ENCODE assay signal across 23 mouse cellular contexts in the genomic region with DNA sequence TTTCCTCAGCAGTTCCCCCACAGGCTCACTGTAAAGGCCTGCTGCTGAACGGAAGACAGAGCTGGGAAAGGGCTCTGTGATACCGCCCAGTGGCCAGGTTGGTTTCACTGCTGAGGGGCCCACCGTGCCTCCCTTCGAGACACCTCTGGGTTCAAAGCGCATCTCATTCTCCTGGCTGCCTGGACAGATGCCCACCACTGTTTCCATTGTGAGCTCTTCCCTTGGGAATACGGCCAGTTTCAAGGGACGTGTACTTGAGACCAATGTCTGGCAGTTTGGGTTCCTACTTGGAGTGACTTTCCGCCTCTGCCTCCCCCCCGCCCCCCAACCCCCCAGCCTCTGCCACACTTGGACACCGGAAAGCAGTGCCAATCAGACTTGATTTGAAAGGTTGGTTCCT. TPM values are rescaled to one million over a fixed set of nuclear protein-coding genes. Genes with fewer than 3 reads are reported as not detected.
A peak's percentile ranks its signal among the peaks of the same experiment; 100 is the strongest.
DNase-seq lines count a peak whose midpoint lies in the region; ATAC-seq and TF ChIP-seq lines count a peak whose summit lies in the region.
"Had no signal": no experiment of that assay in that cellular context is flagged by ENCODE, and none has a peak within 500 bp of the region (broad histone marks: within the 10 kb centered on the region; RNA-seq: fewer than 3 reads in every experiment).

No protein-coding gene starts in this region.

- peak overlapping the region; percentile 60 for H3K27ac ChIP-seq in heart, embryonic 13.5 days (replicated peaks)
- no peak overlapping the region for H3K27ac ChIP-seq in heart, adult 2 months
- H3K27ac ChIP-seq in ES-E14 (ENCODE audit: insufficient read depth, low read depth, low read length, poor library complexity, severe bottlenecking), result peak overlapping the region; percentile 66; the same call in 1 of the 2 replicates
- H3K27ac ChIP-seq: kidney, embryonic 15.5 days; left cerebral cortex, adult 2 months; limb, embryonic 13.5 days; lung, embryonic 15.5 days; neural tube, embryonic 12.5 days had no signal

- no peaks in the 10 kb centered on the region for H3K9me3 ChIP-seq in heart, embryonic 13.5 days
- no peaks in the 10 kb centered on the region for H3K9me3 ChIP-seq in ES-E14 (ENCODE audit: control insufficient read depth, insufficient read depth, low read depth, low read length)
- H3K9me3 ChIP-seq: kidney, embryonic 15.5 days; limb, embryonic 13.5 days; lung, embryonic 15.5 days; neural tube, embryonic 12.5 days had no signal

- H3K36me3 ChIP-seq in heart, embryonic 13.5 days, result peaks cover 23% of the 10 kb centered on the region
- H3K36me3 ChIP-seq in heart, adult 2 months (ENCODE audit: control insufficient read depth, insufficient read depth, low read length), result no peaks in the 10 kb centered on the region; the same call in 1 of the 2 replicates
- peaks cover 2% of the 10 kb centered on the region; the same call in 1 of the 2 replicates for H3K36me3 ChIP-seq in ES-E14 (ENCODE audit: control insufficient read depth, insufficient read depth, low read length, poor library complexity, severe bottlenecking)
- H3K36me3 ChIP-seq: lung, embryonic 15.5 days had no signal

- intact Hi-C loops in heart, adult 2 months (cut with DNase I), result no loop called here
- intact Hi-C loops in heart, postnatal 14 days (cut with DNase I), result no loop called here

- H3K4me2 ChIP-seq in heart, embryonic 13.5 days, result peak overlapping the region; percentile 40
- H3K4me2 ChIP-seq: kidney, embryonic 15.5 days; limb, embryonic 13.5 days; liver, embryonic 11.5 days; lung, embryonic 15.5 days; midbrain, embryonic 11.5 days; neural tube, embryonic 12.5 days had no signal

- no peak for TF ChIP-seq POLR2A in heart, adult 2 months (IDR thresholded peaks at IDR 0.05; ENCODE audit: insufficient read depth, low read depth, low read length)

- TF ChIP-seq CTCF in heart, adult 2 months (IDR thresholded peaks at IDR 0.05), result no peak

- 58% methylated on average over 10 of the region's 10 CpGs for WGBS in heart, embryonic 13.5 days
- WGBS in heart, adult 2 months, result 47% methylated on average over 10 of the region's 10 CpGs

- no peak for TF ChIP-seq EP300 in heart, adult 2 months (IDR thresholded peaks at IDR 0.05; ENCODE audit: insufficient read depth, low read depth, low read length)

- H3K4me3 ChIP-seq in heart, embryonic 13.5 days, result no peak overlapping the region
- H3K4me3 ChIP-seq in heart, adult 2 months, result no peak overlapping the region
- peak overlapping the region in 1 of 2 experiments; percentile 6; a peak in 1 of 4 replicates for H3K4me3 ChIP-seq in ES-E14 (ENCODE audit: insufficient read depth in 1 of 2, low read depth in 1 of 2, low read length in 2 of 2, poor library complexity in 1 of 2, severe bottlenecking in 1 of 2)
- H3K4me3 ChIP-seq: erythroblast, embryonic 14.5 days; kidney, embryonic 15.5 days; left cerebral cortex, adult 2 months; limb, embryonic 13.5 days; lung, embryonic 15.5 days; myocyte; neural tube, embryonic 12.5 days had no signal

- no peaks in the 10 kb centered on the region for H3K79me2 ChIP-seq in heart, adult 2 months (replicated peaks; ENCODE audit: control insufficient read depth, insufficient read depth, low read length)

- no peaks in the 10 kb centered on the region for H3K27me3 ChIP-seq in heart, embryonic 13.5 days (replicated peaks)
- H3K27me3 ChIP-seq in heart, adult 2 months (ENCODE audit: control insufficient read depth, insufficient read depth, low read length), result no peaks in the 10 kb centered on the region
- H3K27me3 ChIP-seq: kidney, embryonic 15.5 days; limb, embryonic 13.5 days; lung, embryonic 15.5 days; neural tube, embryonic 12.5 days had no signal

- no peak for ATAC-seq in heart, embryonic 13.5 days (ENCODE audit: extremely low read depth, insufficient number of reproducible peaks, low FRiP score, low TSS enrichment)
- ATAC-seq: forebrain, embryonic 16.5 days; hindbrain, embryonic 16.5 days had no signal

- in situ Hi-C loops in ES-E14 (cut with MboI; ENCODE audit: low sequenced_read_pairs in 2 of 2, unreplicated experiment in 2 of 2), result no loop called here

- peaks cover 22% of the 10 kb centered on the region for H3K4me1 ChIP-seq in heart, embryonic 13.5 days
- no peaks in the 10 kb centered on the region for H3K4me1 ChIP-seq in heart, adult 2 months (ENCODE audit: control insufficient read depth, insufficient read depth, low read length)
- H3K4me1 ChIP-seq in ES-E14 (ENCODE audit: control insufficient read depth in 2 of 2, insufficient read depth in 2 of 2, low read length in 2 of 2, poor library complexity in 1 of 2), result peaks cover 15 to 34% of the 10 kb centered on the region in 2 experiments
- H3K4me1 ChIP-seq: kidney, embryonic 15.5 days; lung, embryonic 15.5 days; neural tube, embryonic 12.5 days had no signal

- peak; percentile 28 for DNase-seq in adrenal gland, postnatal 14 days
- DNase-seq in adrenal gland, postnatal 25 days, result no peak
- DNase-seq in heart, adult 2 months, result no peak
- DNase-seq in heart, postnatal 4 days, result peak; percentile 25
- DNase-seq in heart, postnatal 14 days, result no peak
- no peak for DNase-seq in ES-E14 (ENCODE audit: low read depth, low spot score)
- DNase-seq in right cerebral cortex, postnatal 10 days (ENCODE audit: low spot score in 2 of 2), result no peak
- DNase-seq: adrenal gland, adult 2 months; cerebellum, adult 18-20 months; kidney, adult 18-20 months; thymus, postnatal 14 days had no signal

- H3K9ac ChIP-seq in heart, embryonic 13.5 days, result 0 out of 2 replicates have a peak overlapping the region, but pooled peaks have one; percentile 0
- no peak overlapping the region for H3K9ac ChIP-seq in heart, adult 2 months (ENCODE audit: low read depth, low read length)
- H3K9ac ChIP-seq in ES-E14 (ENCODE audit: insufficient read depth, low read depth, low read length, poor library complexity, severe bottlenecking), result no peak overlapping the region; the same call in 1 of the 2 replicates
- H3K9ac ChIP-seq: kidney, embryonic 15.5 days; limb, embryonic 13.5 days; lung, embryonic 15.5 days; neural tube, embryonic 12.5 days had no signal

TF ChIP-seq in ES-E14, 5 proteins besides CTCF, POLR2A, EP300 and RAD21:
- no peak for TF ChIP-seq CHD2 (IDR thresholded peaks at IDR 0.05; ENCODE audit: low read depth, low read length)
- TF ChIP-seq HCFC1 (IDR thresholded peaks at IDR 0.05; ENCODE audit: borderline replicate concordance, insufficient read depth, low read length), result no peak
- TF ChIP-seq ZC3H11A (IDR thresholded peaks at IDR 0.05; ENCODE audit: borderline replicate concordance, low read depth, low read length), result no peak
- TF ChIP-seq ZNF384 (IDR thresholded peaks at IDR 0.05; ENCODE audit: low read depth, low read length), result no peak
- no peak for TF ChIP-seq MAFK (IDR thresholded peaks at IDR 0.05; ENCODE audit: insufficient read depth, low read depth, low read length)

RNA-seq across cellular contexts. Expression of a gene that starts 22.6 kb away (rescaled TPM):
- 124 and 128 TPM in 2 replicates for total RNA-seq in adrenal gland, postnatal 14 days (2021)
- total RNA-seq in adrenal gland, postnatal 25 days (2021), result 127 and 172 TPM in 2 replicates
- polyA plus RNA-seq in heart, embryonic 13.5 days (2015; fragmentation: Nextera tagmentation; extraction: Ambion mirVana), result 186 and 205 TPM in 2 replicates
- 100 to 1,000 TPM; 129 to 131 TPM for total RNA-seq in heart, adult 2 months (2021)
- polyA plus RNA-seq in heart, adult 2 months (2012; rRNA removed), result 52.2 and 94.2 TPM in 2 replicates
- total RNA-seq in heart, postnatal 4 days (2021), result 100 to 1,000 TPM; 104 to 105 TPM
- 100 to 1,000 TPM; 128 to 136 TPM for total RNA-seq in heart, postnatal 14 days (2021)
- 112 and 255 TPM in 2 replicates for total RNA-seq in ES-E14 (2012; rRNA removed)

RNA-seq across cellular contexts. Expression of a gene that starts 29.0 kb away (rescaled TPM):
- 3.1 and 4.1 TPM in 2 replicates for total RNA-seq in adrenal gland, postnatal 14 days (2021)
- 5.4 TPM in 2 replicates for total RNA-seq in adrenal gland, postnatal 25 days (2021)
- polyA plus RNA-seq in heart, embryonic 13.5 days (2015; fragmentation: Nextera tagmentation; extraction: Ambion mirVana), result 6.2 and 6.9 TPM in 2 replicates
- 1 to 10 TPM; 1.8 to 2.0 TPM for total RNA-seq in heart, adult 2 months (2021)
- polyA plus RNA-seq in heart, adult 2 months (2012; rRNA removed), result 1.8 and 3.2 TPM in 2 replicates
- total RNA-seq in heart, postnatal 4 days (2021), result 1 to 10 TPM; 1.4 to 1.5 TPM
- total RNA-seq in heart, postnatal 14 days (2021), result 1 to 10 TPM; 1.9 to 2.2 TPM
- total RNA-seq in ES-E14 (2012; rRNA removed), result 11.0 and 14.6 TPM in 2 replicates
- polyA plus RNA-seq: erythroblast, embryonic 14.5 days had no signal

RNA-seq across cellular contexts. Expression of a gene that starts 29.4 kb away (rescaled TPM):
- 5.3 and 5.5 TPM in 2 replicates for total RNA-seq in adrenal gland, postnatal 14 days (2021)
- total RNA-seq in adrenal gland, postnatal 25 days (2021), result 5.1 and 7.3 TPM in 2 replicates
- 5.0 and 5.4 TPM in 2 replicates for polyA plus RNA-seq in heart, embryonic 13.5 days (2015; fragmentation: Nextera tagmentation; extraction: Ambion mirVana)
- 1 to 10 TPM; 2.1 to 2.6 TPM for total RNA-seq in heart, adult 2 months (2021)
- 2.1 and 3.0 TPM in 2 replicates for polyA plus RNA-seq in heart, adult 2 months (2012; rRNA removed)
- total RNA-seq in heart, postnatal 4 days (2021), result 1 to 10 TPM; 1.9 to 2.9 TPM
- 1 to 10 TPM; 1.7 to 2.0 TPM for total RNA-seq in heart, postnatal 14 days (2021)
- 30.3 and 38.5 TPM in 2 replicates for total RNA-seq in ES-E14 (2012; rRNA removed)

RNA-seq across cellular contexts. Expression of a gene that starts 48.0 kb away (rescaled TPM):
- total RNA-seq in adrenal gland, postnatal 14 days (2021), result 108 and 120 TPM in 2 replicates
- total RNA-seq in adrenal gland, postnatal 25 days (2021), result 100 and 111 TPM in 2 replicates
- 132 and 138 TPM in 2 replicates for polyA plus RNA-seq in heart, embryonic 13.5 days (2015; fragmentation: Nextera tagmentation; extraction: Ambion mirVana)
- 100 to 1,000 TPM; 100 to 111 TPM for total RNA-seq in heart, adult 2 months (2021)
- polyA plus RNA-seq in heart, adult 2 months (2012; rRNA removed), result 46.0 and 67.2 TPM in 2 replicates
- 100 to 1,000 TPM; 100 to 105 TPM for total RNA-seq in heart, postnatal 4 days (2021)
- total RNA-seq in heart, postnatal 14 days (2021), result 10 to 100 TPM; 84.1 to 85.3 TPM
- total RNA-seq in ES-E14 (2012; rRNA removed), result 218 and 267 TPM in 2 replicates

RNA-seq across cellular contexts. Expression of a gene that starts 48.1 kb away (rescaled TPM):
- total RNA-seq in adrenal gland, postnatal 14 days (2021), result 15.7 and 17.5 TPM in 2 replicates
- 17.6 and 22.6 TPM in 2 replicates for total RNA-seq in adrenal gland, postnatal 25 days (2021)
- 17.2 and 17.4 TPM in 2 replicates for polyA plus RNA-seq in heart, embryonic 13.5 days (2015; fragmentation: Nextera tagmentation; extraction: Ambion mirVana)
- 10 to 100 TPM; 10.7 to 10.8 TPM for total RNA-seq in heart, adult 2 months (2021)
- polyA plus RNA-seq in heart, adult 2 months (2012; rRNA removed), result 5.3 and 8.2 TPM in 2 replicates
- 10 to 100 TPM; 11.3 to 12.6 TPM for total RNA-seq in heart, postnatal 4 days (2021)
- total RNA-seq in heart, postnatal 14 days (2021), result 10 to 100 TPM; 10.9 to 11.9 TPM
- total RNA-seq in ES-E14 (2012; rRNA removed), result 5.3 and 9.7 TPM in 2 replicates

Comparison
In these comparisons a context has a peak if more than half of its experiments do, and no peak if none do; other contexts are left out.
1. DNase-seq: peak in adrenal gland, postnatal 14 days (single experiment) and heart, postnatal 4 days (single experiment); none in adrenal gland, postnatal 25 days (single experiment), heart, adult 2 months (0 of 2), heart, postnatal 14 days (0 of 2), ES-E14 (single experiment) and right cerebral cortex, postnatal 10 days (0 of 2).